Mouse (Mus musculus) naive thymus-derived CD4-positive, alpha-beta T cell, adult 5 months (primary cell): ENCODE data around the gene Olfr1448. TPM values are rescaled to one million over a fixed set of nuclear protein-coding genes. Genes with fewer than 3 reads are reported as not detected.

Experiments
- polyA plus RNA-seq: library from polyadenylated mRNA; unstranded; fragments of 100-300 nt; shearing (Covaris generic); gene quantifications from one replicate; pipeline ENCODE4 v1.2.1, GENCODE M21; 2017

The Olfr1448 gene
- not detected for polyA plus RNA-seq

DNA sequence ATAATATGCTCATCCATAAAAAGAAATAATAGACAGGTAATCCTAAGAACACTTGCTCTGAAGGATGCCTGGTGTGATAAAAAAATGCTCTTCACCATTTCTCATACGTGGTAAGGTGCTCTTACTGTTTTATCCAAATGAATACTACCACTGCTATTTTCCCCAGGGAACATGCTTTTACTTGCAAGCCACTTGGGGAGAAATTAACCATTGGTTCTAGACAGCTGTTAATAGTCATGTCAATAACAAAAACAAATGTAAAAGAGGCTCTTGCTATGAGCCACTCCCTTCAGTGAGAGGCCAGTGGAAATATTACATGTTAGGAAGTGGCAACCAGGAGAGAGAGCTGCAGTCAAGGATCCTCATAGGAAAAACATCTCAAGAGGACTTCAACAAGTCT is at the start of gene Olfr1448:
Gene Olfr1448 (minus strand): TSS at position 101 of the 400 bp plus-strand sequence.

DNA sequence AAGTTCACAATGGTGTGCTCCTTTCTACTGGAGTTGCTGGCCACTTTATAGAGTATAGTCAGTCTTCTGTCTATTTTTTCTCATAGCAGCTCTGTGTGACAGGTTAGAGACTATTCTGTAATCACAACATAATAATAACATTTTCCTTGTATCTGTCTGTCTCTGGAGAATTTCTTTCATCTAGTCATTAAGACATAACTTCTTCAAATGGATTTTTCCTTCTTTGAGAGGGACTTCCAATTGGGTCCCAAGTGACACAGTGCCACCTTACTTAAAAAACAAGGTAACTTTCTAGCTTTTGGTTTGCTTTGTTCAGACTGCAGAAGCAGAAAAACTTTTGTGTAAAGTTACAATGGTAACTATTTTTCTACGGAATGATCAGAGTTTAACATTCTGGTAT is 25.7 kb upstream of the Olfr1448 start, which contains the start of gene Olfr1450:
Gene Olfr1450 (plus strand): TSS at position 301 of the 400 bp plus-strand sequence.

DNA sequence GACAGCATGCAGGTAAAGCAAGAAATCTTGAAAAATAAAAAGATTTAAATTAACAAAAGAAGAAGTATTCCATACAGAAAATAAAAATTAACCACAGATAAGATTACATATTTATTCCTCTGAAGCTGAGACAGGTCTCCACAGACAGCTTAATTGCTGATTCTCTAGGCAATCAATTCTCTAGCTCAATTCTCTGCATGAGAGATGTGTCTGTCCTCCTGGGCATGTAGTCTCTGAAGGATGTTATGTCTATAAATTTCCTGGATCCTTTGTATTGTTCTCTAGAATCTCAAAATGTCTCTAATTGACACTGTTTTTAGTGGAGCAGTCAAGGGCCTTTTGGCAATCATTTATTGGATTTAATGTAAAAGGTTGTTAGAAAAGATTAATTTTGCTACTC is 6.3 kb upstream of the Olfr1448 start, which contains the start of gene Olfr1449:
Gene Olfr1449 (plus strand): TSS at position 301 of the 400 bp plus-strand sequence.

DNA sequence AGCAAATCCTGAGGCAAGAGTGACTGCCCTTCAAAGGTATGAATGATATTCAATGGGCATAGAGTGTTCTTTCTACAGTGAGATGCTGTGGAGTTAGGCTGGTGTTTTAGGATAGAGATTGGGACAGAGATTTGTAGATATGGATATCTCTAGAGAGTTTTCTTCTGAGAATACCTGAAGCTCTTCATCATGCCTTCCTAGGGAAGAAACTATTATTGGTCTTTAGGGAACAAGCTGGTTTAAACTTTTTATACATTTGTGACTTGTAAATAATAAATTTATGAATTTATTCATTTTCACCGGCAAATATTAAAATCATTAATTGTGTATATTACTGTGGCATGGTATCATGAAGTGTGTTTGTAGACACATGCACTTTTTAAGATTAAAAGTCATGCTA is 20.6 kb downstream of the Olfr1448 start, which contains the start of gene Olfr1447:
Gene Olfr1447 (minus strand): TSS at position 101 of the 400 bp plus-strand sequence.

DNA sequence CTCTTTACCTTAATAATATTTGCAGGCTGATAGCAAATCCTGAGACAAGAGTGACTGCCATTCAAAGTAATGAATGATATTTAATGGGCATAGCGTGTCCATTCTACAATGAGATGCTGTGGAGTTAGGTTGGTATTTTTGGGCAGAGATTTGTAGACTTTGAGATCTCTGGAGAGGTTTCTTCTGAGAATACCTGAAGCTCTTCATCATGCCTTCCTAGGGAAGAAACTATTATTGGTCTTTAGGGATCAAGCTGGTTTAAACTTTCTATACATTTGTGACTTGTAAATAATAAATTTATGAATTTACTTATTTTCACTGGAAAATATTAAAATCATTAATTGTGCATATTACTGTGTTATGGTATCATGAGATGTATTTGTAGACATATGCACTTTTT is 30.8 kb downstream of the Olfr1448 start, which contains the start of gene Olfr1446:
Gene Olfr1446 (minus strand): TSS at position 101 of the 400 bp plus-strand sequence.

DNA sequence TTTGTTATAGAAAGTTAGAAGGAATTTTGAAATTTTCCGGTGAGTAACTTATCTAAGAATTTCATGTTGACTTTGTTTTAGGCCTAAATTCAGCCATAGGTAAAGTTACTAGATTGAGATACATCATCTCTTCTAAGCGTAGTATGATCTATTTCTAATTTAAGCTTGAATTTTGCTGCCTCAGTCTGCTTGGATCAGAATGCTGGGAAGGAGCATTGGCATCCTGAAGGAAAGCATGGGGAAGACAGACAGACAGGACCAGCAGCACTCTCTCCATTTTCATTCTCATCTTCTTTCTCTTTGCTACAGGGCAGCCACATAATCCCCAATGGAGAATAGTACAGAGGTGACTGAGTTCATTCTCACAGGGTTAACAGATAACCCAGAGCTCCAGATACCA is 40.7 kb downstream of the Olfr1448 start, which contains the start of gene Olfr1445:
Gene Olfr1445 (plus strand): TSS at position 301 of the 400 bp plus-strand sequence.

Other genes starting within 250 kb of the Olfr1448 start
- gene Olfr1443, start 246.3 kb downstream of the Olfr1448 start, polyA plus RNA-seq, result not detected
- not detected for gene Keg1, start 228.6 kb downstream of the Olfr1448 start, polyA plus RNA-seq
- 0.35 TPM for gene Cntf, start 158.8 kb downstream of the Olfr1448 start, polyA plus RNA-seq
- gene Zfp91, start 128.3 kb downstream of the Olfr1448 start, polyA plus RNA-seq, result 20.9 TPM
- 66.7 TPM for gene Lpxn, start 128.2 kb downstream of the Olfr1448 start, polyA plus RNA-seq
- not detected for gene Gm5244, start 77.7 kb downstream of the Olfr1448 start, polyA plus RNA-seq
- gene Olfr1444, start 67.1 kb downstream of the Olfr1448 start, polyA plus RNA-seq, result 0.31 TPM
- gene Olfr1445, start 40.6 kb downstream of the Olfr1448 start, polyA plus RNA-seq, result not detected
- gene Olfr1446, start 30.9 kb downstream of the Olfr1448 start, polyA plus RNA-seq, result 0.34 TPM
- not detected for gene Olfr1447, start 20.7 kb downstream of the Olfr1448 start, polyA plus RNA-seq
- gene Olfr1449, start 6.4 kb upstream of the Olfr1448 start, polyA plus RNA-seq, result not detected
- gene Olfr1450, start 25.8 kb upstream of the Olfr1448 start, polyA plus RNA-seq, result not detected
- 0.20 TPM for gene Olfr1451, start 70.6 kb upstream of the Olfr1448 start, polyA plus RNA-seq
- gene Olfr1453, start 103.9 kb upstream of the Olfr1448 start, polyA plus RNA-seq, result not detected
- not detected for gene Olfr1454, start 136.2 kb upstream of the Olfr1448 start, polyA plus RNA-seq
- gene Olfr1457, start 173.5 kb upstream of the Olfr1448 start, polyA plus RNA-seq, result not detected
- not detected for gene Olfr1458, start 182.4 kb upstream of the Olfr1448 start, polyA plus RNA-seq
- gene Olfr1459, start 225.1 kb upstream of the Olfr1448 start, polyA plus RNA-seq, result not detected
- not detected for gene Olfr1461, start 238.6 kb upstream of the Olfr1448 start, polyA plus RNA-seq